Mouse (Mus musculus) neural tube, postnatal 0 days (tissue): ENCODE data around the gene Olfr433. TPM values are rescaled to one million over a fixed set of nuclear protein-coding genes. Genes with fewer than 3 reads are reported as not detected.

Experiments
- polyA plus RNA-seq: library from polyadenylated mRNA; unstranded; fragments of >200 nt; fragmentation: Nextera tagmentation; extraction: Ambion mirVana; gene quantifications from 2 replicates; pipeline ENCODE4 v1.2.1, GENCODE M21; 2015

Gene Olfr433
- polyA plus RNA-seq: not detected in 2 replicates

DNA sequence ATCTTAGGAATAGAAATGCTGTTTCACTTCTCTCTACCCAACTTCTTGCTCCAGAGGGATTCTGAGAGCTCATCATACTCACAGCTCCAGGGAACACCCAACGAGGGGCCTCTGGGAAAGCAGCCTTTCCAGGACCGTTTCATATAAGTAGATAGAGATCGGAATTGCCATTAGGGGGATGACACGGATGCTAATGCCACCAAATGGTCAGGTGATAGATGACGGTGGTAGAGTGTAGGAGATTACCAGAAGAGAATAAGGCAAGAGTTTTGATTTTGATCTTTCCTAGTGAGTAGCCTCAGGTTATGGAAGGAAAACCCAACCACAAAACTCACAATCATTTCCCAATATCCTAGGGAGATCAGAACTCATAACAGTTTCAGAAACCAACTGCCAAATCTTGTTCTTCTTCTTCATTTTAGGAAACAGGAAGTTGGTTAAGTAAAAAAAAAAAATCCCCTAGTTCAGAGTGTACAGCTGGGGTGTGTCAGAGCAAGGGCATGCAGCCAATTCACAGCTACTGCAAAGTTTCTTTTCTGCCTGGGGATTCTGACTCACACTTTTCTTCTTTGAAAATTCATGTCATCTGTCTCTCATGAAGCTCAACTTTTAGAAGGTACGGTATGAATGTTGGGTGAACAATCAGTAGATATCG, at the start of gene Olfr433:
Gene Olfr433 (plus strand): TSS at position 183 of the 655 bp plus-strand sequence.

DNA sequence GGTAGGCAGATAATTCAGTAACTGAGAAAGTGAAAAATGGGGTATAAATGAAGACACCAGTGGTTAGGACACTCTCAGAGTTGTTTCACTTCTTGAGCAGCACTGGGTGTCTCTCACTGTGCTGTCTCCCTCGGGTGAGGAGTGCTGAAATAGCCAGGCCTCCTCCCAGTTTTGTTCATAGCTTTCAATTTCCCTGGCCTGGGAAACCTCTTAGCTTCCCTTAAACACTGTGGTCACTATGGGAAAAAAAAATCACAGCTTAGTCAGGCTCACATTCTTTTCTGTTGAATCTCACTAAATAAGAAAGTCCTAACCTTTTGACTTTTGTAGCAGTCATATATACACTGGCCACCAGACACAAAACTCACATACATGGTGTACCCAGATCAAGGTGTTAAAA, 8.8 kb upstream of the Olfr433 start, which contains the start of gene Ifi205:
Gene Ifi205 (minus strand): TSS at position 113 of the 400 bp plus-strand sequence.

DNA sequence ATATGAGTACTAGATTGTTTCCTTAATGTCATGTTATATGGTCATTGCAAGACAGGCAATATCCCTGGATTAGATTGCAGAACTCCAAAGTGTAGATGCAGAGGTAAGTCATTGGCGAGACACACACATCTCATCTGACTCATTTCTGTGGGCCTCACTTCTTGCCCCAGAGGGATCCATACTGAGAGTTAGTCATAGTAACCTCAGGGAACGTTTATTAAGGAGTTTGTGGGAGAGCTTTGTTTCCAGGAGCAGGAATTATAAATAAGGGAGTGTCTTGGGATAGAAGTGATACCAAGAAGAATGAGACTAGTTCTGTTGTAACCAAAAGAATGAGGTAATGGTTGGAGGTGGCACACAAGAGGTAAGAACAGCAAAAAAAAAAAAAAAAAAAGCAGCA, 8.4 kb downstream of the Olfr433 start, which contains the start of gene Olfr432:
Gene Olfr432 (plus strand): TSS at position 313 of the 400 bp plus-strand sequence.

DNA sequence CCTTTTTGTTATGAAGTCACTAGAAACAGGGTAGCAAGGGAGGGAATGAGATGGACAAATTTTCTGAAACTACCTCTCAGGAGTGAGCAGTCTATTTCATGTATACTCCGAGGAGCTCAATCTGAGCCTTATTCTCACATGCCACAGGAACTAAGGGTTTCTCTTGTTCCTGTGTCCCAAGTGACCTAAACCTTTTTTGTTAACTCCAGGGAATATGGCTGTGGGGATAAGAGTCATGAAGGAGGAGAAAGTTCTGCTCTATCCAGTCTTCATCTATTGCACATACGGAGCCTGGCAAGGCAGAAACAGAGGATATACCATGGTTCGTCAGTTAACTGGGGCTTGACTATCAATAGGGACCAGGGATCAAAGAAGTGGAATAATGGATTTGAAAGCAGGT, 25.8 kb downstream of the Olfr433 start, which contains the start of gene Olfr430:
Gene Olfr430 (plus strand): TSS at position 301 of the 400 bp plus-strand sequence.

DNA sequence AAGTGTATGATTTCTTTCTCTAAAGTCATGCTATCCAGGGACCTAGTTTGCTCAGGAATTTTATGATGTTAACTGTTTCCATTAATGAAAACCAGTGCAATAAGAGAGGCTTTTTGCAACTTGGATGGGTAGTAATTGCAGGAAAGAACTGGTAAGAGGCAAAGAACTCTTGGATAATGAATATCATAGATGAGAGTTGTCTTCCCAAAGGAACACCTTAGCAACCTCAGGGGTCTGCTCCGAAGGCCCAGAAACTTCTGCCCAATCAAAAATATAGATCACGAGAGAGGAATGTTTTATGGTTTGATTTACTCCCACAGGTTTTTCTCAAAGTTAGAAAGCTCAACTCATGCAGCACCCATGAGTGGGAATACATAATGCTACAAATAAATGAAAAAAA, 43.5 kb downstream of the Olfr433 start, which contains the start of gene Olfr429:
Gene Olfr429 (plus strand): TSS at position 301 of the 400 bp plus-strand sequence.

Other genes starting within 250 kb of the Olfr433 start
- 0.77 and 0.89 TPM in 2 replicates for gene Ifi211, start 127.7 kb upstream of the Olfr433 start, polyA plus RNA-seq
- 2.5 TPM in 2 replicates for gene Mndal, start 98.2 kb upstream of the Olfr433 start, polyA plus RNA-seq
- 0.94 and 2.3 TPM in 2 replicates for gene Ifi203, start 98.0 kb upstream of the Olfr433 start, polyA plus RNA-seq
- gene Ifi202b, start 58.0 kb upstream of the Olfr433 start, polyA plus RNA-seq: not detected in 2 replicates
- 0.12 TPM in 1 of 2 replicates, not detected in the other for gene Ifi205, start 8.9 kb upstream of the Olfr433 start, polyA plus RNA-seq
- not detected in 2 replicates for gene Olfr432, start 8.5 kb downstream of the Olfr433 start, polyA plus RNA-seq
- gene Olfr430, start 25.9 kb downstream of the Olfr433 start, polyA plus RNA-seq: not detected in 2 replicates
- gene Olfr429, start 43.6 kb downstream of the Olfr433 start, polyA plus RNA-seq: not detected in 2 replicates
- gene Olfr427, start 56.2 kb downstream of the Olfr433 start, polyA plus RNA-seq: not detected in 2 replicates
- gene Olfr231, start 80.5 kb downstream of the Olfr433 start, polyA plus RNA-seq: not detected in 2 replicates
- gene Olfr424, start 90.8 kb downstream of the Olfr433 start, polyA plus RNA-seq: not detected in 2 replicates
- not detected in 2 replicates for gene Olfr420, start 114.9 kb downstream of the Olfr433 start, polyA plus RNA-seq
- gene Spta1, start 132.1 kb downstream of the Olfr433 start, polyA plus RNA-seq: not detected in 2 replicates
- not detected in 2 replicates for gene Olfr419, start 211.4 kb downstream of the Olfr433 start, polyA plus RNA-seq